Mouse (Mus musculus): ENCODE results near the gene Lix1l.

DNA sequence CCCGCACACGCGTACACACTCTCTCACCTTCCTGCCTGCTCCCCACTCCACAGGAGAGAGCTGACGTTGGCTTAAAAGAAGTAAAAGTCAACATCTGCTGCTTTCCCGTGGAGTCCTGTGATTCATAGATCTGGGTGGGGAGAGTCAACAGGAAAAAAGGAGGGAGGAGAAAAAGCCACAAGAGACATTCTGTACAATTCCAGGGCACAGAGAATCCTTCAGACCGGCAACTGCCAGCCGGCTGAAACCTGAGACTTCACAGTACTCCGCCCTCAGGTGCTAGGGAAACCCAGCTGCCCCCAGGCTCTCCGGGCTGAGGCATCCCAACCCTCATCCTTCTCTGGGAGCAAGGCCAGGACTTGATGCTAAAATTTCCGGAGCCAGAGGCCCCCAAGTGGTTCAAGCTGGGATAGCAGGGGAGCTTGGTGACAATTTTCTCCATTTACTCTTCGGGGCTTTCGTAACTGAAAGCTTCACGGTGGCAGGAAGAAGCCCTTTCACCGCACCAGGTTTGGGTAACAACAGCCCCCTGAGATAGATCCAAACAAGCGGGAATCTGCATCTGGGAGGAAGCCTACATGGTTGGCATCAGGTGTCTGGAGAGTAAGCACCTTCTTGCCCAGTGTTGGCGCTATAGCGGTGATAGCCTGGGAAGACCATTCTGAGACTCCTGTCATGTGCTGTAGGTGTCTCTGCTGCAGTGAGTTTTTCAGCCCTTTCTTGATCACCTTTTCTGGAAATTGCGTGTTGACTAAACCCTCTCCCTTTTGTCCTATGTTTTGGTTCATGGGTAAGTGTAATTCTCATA is 62.7 kb downstream of the Lix1l start:
- TF ChIP-seq MAX (IDR thresholded peaks at IDR 0.05), result no peak
- TF ChIP-seq CTCF (IDR thresholded peaks at IDR 0.05; ENCODE audit: control insufficient read depth, insufficient read depth, insufficient read length), result no peak
